Mouse (Mus musculus) spleen, adult 18-20 months (tissue): Measurements from ENCODE around the gene Tex30.
"Not testable (repeated sequence)": the region's sequence is repeated elsewhere in the genome, so short reads cannot be mapped to it uniquely, and the experiment has no call there.

Source experiments
- DNase-seq, 2 experiments: peaks; one replicate each; pipeline ENCODE4 v3.0.0; 2022; ENCODE audit warnings: mixed read lengths in 2 of 2

The Tex30 gene

DNA sequence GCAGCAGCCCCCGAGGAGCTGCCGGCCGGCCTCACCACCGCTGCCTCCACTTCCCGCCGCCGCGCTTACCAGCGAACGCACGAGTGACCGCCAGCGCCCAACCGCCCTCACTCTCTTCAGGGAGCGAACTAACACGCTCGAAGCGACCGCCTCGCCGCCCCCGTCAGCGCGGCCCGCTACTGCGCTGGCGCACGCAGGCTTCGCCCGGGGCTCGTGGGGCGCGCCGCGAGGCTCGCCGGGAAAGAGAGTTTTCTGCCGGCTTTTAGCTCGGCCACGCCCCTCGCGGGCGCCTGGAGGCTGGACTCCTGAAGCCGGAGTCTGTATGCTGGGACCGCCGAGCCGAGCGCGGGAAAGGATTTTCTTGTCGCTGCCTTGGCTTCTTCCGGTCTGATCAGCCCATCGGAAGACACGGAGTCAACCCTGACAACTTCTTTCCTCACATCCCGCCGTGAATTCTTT is at the start of gene Tex30:
Gene Tex30 (minus strand): TSS at position 183 of the 459 bp plus-strand sequence.
- peak; percentile 88 to 92 for DNase-seq

DNA sequence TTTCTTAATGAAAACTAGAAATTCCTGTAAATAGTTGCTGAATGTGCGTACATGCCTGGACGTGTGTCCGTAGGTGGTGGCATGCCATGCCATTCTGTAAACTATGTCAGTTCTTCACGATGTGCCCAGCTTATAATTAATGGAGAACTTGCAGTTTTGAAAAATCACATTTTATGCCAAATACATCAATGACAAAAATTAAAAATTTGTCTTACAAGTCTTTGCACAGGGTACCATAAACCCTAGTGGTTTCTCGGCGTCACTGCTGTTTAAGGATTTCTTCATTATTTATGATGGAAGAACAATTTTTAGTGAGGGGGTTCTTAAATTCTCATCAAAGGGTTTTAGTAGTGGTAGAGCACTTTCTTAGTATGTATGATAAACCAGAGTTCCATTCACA is 46.5 kb upstream of the Tex30 start:
- no peak for DNase-seq

DNA sequence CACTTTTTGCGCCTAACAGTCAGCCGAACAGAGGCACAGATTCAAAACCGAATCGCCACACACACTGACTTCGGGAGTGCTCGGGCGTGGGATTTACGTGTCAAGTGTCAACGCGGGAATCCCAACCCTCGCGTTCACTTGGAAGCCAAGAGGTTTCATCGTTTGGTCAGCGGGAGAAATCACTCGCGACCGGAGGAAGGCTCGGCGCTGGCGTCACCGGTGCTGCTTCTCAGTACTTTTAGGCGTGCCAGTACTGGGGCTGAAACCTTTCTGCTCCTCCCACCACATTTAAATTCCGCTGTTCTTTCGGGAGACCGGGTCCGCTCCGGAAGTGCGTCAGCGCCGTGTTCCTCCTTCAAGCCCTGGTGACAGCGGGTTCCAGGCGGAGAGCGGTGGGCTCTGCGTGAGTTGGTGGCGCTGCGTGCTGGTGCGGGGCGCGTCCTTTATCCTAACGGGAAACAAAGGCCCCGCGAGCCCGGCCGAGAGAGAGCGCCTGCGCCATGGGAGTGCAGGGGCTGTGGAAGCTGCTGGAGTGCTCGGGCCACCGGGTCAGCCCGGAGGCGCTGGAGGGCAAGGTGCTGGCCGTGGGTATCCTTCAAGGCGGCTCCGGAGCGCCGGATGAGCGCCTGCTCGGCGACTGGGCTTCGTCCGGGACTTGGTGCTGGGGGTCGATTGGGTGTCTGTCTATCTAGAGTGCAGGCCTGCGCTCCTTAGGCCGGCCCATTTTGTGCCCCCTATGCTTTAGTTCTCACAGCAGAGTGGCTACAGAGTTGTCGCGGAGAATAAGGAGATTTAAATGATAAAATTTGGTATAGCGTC is 45.5 kb upstream of the Tex30 start, which contains the start of gene Ercc5:
Gene Ercc5 (plus strand): TSS at position 182 of the 819 bp plus-strand sequence.
- peak; percentile 69 to 70 for DNase-seq

DNA sequence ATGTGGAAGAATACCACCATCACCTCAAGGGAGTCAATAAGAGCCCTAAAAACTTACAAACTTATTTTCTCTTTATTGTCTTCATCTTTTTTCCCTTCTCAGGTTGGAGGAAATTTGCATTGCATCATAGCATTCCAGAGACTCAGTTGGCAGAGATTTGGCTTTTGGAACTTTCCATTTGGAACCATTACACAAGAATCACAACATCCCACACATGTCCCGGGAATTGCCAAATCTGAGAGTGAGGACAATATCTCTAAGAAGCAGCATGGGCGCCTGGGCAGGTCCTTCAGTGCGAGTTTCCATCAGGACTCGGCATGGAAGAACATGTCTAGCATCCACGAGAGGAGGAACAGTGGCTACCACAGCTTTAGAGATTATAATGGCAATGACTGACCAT is 40.5 kb upstream of the Tex30 start:
- no peak for DNase-seq

DNA sequence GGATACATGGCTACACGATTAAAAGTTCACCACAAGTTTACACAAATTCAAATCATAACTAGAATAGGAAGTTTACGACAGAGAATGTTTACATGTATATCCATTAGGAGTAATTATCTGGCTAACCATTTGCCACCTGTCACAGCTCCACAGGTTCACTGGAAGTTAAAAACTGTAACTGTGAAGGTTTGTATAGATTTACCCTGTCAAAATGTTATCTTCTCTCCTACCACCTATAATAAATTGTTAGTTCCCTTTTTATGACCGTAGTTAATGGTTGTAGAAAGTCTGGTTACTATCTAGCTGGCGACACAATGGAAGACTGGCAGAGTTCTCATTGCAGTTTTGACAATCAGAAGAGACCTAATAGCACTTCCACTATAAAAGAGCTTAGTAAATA is 38.0 kb upstream of the Tex30 start:
- no peak for DNase-seq

DNA sequence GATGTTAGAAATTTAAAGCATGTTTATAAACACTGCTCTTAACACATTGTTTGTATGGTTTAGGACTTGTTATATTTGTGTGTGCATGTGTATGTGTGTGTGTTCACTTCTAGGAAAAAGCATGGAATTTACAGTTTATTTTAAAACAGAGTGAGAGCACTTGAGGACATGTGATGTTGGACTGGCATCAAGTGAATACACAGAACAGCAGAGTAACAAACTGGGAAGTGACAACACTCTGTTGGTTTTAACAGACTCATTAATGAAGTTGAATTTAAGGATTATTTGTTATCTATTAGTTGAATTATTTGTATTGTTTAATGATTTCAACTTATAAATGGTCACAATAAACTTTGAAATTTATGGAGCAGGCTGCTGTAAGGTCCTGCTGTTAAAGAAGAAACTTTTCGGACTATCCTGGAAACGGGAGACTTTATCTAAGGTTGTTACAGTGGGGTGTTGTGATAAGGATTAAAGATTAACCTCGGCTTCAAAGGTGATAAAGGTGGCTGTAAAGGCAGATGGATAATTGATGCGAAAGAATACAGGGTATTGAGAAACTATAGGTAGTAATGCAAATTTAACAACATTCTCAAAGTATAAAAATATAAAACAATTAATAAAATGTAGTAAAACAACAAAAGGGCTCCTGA is 27.8 kb upstream of the Tex30 start:
- no peak for DNase-seq

DNA sequence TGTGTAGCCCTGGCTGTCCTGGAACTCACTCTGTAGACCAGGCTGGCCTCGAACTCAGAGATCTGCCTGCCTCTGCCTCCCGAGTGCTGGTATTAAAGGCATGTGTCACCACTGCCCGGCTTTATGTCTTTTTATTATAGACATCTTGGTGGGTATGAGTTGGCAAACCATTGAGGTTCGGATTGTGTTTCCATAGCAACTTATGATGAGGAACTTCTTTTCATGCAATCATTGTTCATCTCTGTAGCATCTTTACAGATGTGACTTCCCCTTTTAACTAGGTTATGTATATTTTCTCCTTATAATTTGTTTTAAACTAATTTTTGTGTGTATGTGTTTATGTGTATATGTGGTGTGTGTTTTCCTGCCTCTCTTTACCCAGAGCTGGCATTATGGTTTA is 23.3 kb upstream of the Tex30 start:
- DNase-seq = no peak

DNA sequence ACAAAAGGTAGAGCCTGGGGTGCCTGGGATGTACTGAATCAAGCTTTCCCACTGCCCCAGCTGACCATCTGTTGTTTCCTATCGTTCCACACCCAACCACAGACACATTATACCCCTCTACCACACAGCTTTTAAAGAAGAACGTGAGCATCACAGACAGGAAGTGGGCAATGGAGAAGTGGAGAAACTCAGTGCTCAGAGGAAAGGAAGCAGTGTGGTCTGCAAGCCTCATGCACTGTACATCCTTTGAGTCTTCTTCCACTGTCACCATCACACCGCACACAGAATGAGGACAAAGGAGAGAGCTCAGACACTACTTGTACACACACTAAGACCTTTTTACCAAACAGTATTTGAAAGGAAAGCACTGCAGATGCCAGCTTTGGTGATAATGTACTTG is 20.0 kb upstream of the Tex30 start:
- DNase-seq = no peak

DNA sequence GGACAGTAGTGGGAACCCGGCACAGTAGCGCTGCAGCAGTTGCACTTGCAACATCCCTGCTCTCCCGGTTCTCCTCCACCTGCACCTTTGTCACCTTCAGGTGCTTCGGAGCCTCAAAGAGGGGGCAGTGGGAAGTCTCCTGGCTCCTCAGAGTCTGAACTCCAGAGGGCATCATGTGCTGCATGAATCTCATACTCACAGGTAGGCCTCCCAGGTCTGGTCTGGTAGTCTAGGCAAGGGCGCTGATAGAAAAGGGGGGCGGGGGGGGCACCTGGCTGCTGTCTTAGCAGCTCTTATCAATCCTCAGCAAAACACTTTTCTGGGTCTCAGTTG is 17.8 kb upstream of the Tex30 start:
- no peak for DNase-seq

DNA sequence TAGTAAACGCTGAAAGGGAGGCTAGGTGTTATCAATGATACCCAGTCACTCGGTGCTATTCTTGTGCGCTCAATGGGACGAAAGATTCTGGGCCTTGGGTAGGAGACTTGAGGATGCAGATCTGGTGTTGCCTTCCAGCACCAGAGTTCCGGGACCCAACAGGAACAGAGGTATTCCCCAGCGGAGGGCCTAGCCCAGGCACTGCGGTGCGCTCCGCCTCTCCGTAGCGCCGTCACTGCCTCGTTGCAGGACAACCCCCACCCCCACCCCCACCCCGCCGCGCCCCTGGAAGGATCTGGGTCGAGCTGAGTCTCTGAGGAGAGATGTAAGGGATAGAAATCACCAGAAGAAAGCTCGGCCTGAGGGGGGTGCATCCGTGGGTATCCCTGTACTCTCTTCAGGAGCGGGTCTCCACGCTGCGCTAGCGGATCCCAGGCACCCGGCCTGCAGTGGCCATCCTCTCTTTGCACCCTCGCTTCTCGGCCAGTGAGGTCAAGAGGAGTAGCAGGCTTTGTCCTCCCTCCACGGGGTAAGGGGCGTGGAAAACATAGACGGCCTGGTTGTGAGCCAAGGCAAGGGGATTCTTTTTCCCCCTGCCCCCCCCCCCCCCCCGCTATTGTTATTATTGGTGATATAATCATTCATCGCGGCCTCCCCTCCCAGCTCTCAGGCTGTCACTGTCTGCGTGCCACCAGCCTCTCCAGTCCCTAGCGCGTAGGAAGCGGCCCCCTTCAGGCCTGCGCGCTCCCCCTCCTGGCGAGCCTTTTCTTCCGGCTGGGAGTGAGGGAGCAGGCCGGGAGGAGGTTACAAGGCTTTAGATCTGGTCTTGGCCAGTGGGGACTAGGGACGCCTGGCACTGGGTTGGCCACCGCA is 17.2 kb upstream of the Tex30 start:
- peak; percentile 52 to 66 for DNase-seq

DNA sequence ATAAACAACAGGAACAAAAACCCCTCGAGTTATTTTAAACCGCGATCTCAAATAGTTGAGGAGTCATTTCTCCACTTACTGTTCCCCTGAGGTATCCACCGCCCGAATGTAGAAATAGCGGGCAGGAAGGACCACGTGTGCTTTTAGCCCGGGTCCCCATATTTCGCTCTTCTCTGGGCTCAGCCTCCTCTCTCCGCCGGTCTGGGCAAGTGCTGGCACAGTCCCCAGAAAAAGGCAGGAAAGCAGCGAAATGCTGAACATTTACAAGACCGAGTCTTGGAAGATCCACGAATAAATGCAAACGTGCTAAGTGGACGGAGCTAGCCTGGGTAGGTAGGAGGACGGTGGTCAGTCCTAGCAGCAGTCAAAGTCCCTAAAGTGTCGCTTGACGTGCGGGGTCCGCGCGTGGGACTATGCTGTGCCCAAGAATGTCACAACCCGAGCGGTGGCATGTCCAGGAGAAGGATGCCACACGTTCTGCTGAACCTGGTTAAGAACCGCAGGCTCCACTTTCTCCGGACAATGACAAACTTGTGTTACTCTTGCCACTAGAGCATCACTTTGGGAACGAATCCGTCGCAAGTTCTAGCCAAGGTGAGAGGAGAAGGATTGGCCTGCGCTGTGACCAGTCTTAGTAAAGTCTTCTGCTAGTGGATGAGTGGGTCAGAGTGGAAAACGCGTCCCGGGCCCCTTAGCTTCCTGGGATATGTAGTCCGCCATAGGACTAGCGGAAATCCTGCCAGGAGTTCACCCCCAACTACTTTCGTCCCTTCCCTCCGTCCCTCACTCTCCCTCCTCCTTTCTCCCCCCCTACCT is 16.2 kb upstream of the Tex30 start, which contains the start of the genes Kdelc1 and Bivm:
Gene Kdelc1 (minus strand): TSS at position 570 of the 816 bp plus-strand sequence.
Gene Bivm (plus strand): TSS at position 719 of the 816 bp plus-strand sequence.
- peak; percentile 40 to 52 for DNase-seq

DNA sequence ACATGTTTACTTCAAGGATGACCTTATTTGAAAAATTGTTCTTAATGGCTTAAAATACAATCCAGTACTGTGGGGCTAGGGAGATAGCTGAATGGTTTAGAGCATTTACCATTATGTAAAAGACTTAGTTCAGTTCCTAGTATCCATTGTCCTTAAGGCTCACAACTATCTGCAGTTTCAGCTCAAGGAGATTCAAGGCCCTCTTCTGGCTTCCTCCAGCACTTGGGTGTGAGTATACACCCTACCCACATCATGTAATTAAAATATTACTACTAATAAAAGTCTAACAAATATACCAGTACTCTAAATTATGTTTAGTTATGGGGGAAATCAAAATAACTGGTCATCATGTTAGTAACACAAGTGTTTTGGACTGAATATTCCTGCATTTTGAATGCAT is 15.3 kb upstream of the Tex30 start:
- no peak for DNase-seq

DNA sequence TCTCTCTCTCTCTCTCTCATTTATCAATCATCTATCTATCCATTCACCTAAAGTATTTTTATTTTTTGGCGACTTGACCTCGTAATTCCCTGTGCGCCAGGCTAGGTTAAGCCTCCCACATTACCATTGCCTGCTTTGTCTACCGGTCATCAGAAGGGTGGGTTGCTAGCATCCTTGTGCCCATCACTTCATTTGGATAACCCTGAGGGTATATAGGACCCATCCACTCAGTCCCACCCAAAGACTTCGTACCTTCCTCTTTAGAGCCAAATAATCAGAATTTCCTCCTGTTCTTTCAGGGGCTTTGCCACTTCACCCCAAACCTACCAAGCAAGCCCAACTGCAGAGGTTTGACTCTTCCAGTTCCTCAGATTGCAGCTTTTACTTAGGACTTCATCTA is 698 bp upstream of the Tex30 start:
- no peak for DNase-seq

DNA sequence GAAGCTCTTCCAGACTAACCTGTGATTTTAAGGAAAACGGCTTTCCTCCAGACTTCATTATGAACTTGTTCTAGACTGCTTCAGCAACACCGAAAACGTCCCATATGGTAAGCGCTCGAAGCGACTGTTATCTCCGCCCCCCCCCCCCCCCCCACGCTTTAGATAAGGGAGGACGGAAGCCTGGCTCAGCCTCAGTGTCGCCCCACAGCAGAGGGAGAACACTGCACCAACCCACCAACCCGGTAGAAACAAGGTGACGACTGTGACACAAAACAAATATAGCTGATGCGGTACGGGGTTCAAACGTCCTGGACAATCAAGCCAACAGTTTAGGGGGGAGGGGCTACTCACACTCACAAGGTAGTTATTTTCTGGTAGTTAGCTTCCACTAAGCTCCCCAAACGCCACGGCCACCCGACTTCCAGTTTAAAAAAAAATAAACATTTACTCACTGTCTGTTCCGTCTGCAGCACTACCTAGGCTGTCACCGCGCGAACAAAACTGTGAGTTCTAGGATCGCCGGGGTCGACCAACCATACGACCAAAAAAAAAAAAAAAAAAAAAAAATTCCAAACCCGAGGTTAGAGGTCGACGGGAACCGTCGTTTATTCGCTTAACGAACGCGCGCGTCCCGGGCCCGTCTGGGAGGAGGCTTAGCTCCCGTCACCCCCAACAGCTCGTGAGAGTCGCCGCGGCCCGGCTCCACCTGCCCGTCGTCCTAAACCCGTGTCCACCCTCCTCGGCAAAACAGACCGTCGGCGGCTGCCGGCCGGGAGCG is 604 bp downstream of the Tex30 start:
- DNase-seq = peak; percentile 26 to 46

DNA sequence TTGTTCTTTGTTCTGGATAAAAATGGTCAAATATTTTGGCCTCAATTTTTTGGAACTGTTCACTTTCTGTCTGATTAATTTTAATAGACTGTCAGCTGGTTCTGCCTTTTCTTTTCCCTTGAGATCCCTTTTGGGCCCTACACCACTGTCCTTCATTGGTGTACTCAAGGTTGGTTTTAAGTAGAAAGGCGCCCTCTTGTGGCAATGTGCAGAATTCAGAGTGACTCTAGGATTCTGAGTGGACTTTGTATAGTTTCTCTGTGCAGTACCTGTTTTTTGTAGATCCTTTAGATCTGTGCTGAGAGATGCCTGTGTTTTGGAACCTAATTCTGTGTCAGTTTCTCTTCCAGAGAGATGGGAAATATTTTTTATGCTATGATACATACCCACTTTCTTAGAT is 37.6 kb downstream of the Tex30 start:
- peak in 1 of 2 experiments; percentile 57 for DNase-seq

DNA sequence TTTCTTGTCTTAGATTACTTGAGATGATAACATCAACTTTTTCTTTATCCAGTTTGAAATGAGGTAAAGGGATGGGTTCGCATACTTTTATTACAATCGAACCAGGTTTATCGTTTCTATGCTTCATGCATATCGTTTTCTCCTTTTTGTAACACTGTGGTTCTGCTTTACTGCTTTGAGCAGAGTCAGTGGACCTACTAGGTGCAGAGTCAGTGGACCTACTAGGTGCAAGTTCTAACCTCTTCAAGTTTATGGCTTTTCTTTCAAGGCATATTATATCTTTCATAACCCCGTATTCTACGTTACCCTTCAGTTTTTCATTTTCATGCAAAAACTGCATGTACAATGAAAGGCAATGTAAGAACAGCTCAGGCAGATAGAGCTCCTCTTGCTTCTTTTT is 38.8 kb downstream of the Tex30 start:
- no peak for DNase-seq

DNA sequence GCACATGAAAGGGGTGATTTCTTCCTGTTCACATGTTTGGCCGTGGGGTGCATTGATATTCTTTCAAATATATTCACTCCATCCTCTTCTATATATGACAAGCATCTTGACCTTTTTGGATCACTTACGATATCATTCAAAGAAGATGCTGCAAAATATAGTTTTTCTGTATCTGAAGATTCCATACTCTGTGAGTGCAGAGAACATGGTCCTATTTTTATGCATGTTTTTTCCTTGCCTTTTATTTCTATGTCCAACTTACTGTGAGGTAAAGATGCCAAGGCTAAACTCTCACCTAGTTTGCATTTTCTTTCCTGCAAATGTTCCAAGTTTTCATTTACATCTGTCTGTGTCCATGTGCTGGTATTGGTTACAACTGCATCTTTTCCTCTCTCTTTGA is 40.4 kb downstream of the Tex30 start, which contains the start of gene Gm8251:
Gene Gm8251 (minus strand): TSS at position 101 of the 400 bp plus-strand sequence.
- DNase-seq = no peak

DNA sequence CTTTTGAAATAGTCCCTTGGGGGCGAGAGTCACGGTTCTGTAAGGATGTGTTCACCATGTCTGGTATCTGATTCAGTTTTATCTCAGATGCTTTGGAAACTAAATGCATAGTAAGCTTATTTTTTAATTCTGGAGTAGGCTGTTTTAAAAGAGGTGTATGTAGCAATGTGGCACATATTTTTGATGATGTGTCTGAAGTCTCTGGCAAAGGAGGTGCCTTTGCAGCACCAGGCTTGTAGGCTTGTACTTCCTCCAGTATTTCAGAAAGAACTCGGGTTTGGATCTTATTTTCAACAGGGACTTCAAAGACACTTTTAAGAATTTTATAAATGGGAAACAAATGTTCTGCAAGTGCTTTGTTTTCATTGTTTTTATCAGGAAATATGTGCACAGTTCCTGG is 44.4 kb downstream of the Tex30 start:
- no peak for DNase-seq

DNA sequence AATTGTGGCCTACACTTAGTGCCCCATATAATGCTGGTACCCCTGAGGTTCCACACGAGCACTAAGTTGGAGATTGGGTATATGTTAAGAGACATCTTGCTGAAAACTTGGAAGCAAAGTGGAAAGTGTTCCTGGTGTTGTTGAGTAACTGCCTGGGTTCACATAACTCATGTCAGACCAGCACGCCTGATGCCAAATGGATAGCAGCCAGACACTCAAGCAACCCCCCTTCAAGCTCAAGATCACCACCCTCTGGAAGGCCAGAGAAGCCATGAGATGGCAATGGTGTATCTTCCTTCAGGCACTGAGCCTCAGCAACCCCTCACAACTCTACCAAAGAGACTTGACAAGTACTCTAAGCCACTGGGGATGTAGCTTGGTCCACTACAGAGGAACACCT is 55.7 kb downstream of the Tex30 start:
- DNase-seq = no peak

DNA sequence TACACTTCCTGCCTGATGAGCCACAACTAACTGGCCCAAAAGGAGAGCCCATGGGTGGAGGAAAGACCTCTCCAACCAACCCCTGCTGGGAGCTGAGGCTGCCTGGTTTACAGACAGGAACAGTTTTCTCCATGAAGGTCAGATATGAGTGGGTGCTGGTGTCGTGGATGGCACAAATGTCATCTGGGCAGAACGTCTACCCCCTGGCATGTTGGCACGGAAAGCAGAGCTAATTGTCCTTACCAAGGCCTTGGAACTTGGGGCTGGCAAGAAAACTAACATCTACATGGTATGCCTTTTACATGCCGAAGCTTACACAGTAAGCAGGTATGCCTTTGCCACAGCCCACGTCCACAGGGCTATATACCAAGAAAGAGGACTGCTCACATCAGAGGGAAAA is 56.6 kb downstream of the Tex30 start:
- DNase-seq = not testable (repeated sequence)

DNA sequence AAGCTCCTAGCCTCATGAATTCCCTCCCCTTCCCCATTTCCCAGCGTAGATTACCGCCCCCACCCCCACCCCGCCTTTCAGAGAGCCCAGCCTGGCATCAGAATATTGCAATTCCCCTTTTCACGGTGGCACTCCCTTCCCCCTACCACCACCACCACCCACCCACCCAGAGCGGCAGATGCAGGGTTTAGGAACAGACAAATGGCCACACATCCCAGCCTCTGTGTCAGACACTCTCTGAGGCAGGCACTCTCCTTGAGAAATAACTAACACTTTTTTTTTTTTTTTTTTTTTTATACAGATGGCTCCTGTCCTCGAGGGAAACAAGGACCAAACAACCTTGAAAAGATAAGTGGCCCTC is 59.7 kb downstream of the Tex30 start:
- DNase-seq = no peak
